Mouse (Mus musculus): ENCODE measurements around the gene Kif28. TPM values are rescaled to one million over a fixed set of nuclear protein-coding genes. Genes with fewer than 3 reads are reported as not detected.

Kif28 gene
- polyA plus RNA-seq, 1 experiment from 2014 or later: not detected

Other genes starting within 250 kb of the Kif28 start
- gene Smyd3, start 227.2 kb downstream of the Kif28 start, polyA plus RNA-seq (2015; fragmentation: Nextera tagmentation; extraction: Ambion mirVana): 6.6 and 7.9 TPM in 2 replicates
- 17.3 and 21.4 TPM in 2 replicates for gene Tfb2m, start 199.0 kb downstream of the Kif28 start, polyA plus RNA-seq (2015; fragmentation: Nextera tagmentation; extraction: Ambion mirVana)
- 10.7 and 14.4 TPM in 2 replicates for gene Cnst, start 198.9 kb downstream of the Kif28 start, polyA plus RNA-seq (2015; fragmentation: Nextera tagmentation; extraction: Ambion mirVana)
- 11.4 and 13.0 TPM in 2 replicates for gene Sccpdh, start 77.1 kb downstream of the Kif28 start, polyA plus RNA-seq (2015; fragmentation: Nextera tagmentation; extraction: Ambion mirVana)
- 0.10 and 0.24 TPM in 2 replicates for gene Gm10518, start 58.1 kb upstream of the Kif28 start, polyA plus RNA-seq (2015; fragmentation: Nextera tagmentation; extraction: Ambion mirVana)
- 19.7 and 21.7 TPM in 2 replicates for gene Ahctf1, start 58.4 kb upstream of the Kif28 start, polyA plus RNA-seq (2015; fragmentation: Nextera tagmentation; extraction: Ambion mirVana)
- 11.1 and 11.4 TPM in 2 replicates for gene Cdc42bpa, start 215.2 kb upstream of the Kif28 start, polyA plus RNA-seq (2015; fragmentation: Nextera tagmentation; extraction: Ambion mirVana)

All from liver, embryonic 13.5 days (tissue).